Mouse (Mus musculus) lung, postnatal 0 days (tissue): ENCODE data around the gene Eif1ad.

Experiments
- CTCF ChIP-seq: IDR thresholded peaks from 2 replicates; pipeline ENCODE4 v1.5.1; 2016; ENCODE audit warnings: antibody characterized with exemption, mild to moderate bottlenecking
- EP300 ChIP-seq: IDR thresholded peaks from 2 replicates; pipeline ENCODE4 v1.6.1; 2016; ENCODE audit warnings: antibody characterized with exemption, mild to moderate bottlenecking, control low read depth

- TF ChIP-seq CTCF (no peak), EP300 (no peak)
Measured at GRCm38 (mm10) chr19:5392892-5393291, 26.4 kb downstream of the Eif1ad start.
